14 mouse cellular contexts compared by ENCODE assay signal in genomic region chr14:120335871-120336270, GRCm38 (mm10).
DNase-seq lines count a peak whose midpoint lies in the region; ATAC-seq lines count a peak whose summit lies in the region.
"Had no signal": no experiment of that assay in that cellular context is flagged by ENCODE, and none has a peak within 500 bp of the region (broad histone marks: within the 10 kb centered on the region; RNA-seq: fewer than 3 reads in every experiment).

No protein-coding gene starts in this region.

- H3K4me3 ChIP-seq in embryonic facial prominence, embryonic 15.5 days (replicated peaks) = no peak overlapping the region
- H3K4me3 ChIP-seq in embryonic facial prominence, embryonic 10.5 days = no peak overlapping the region
- no peak overlapping the region for H3K4me3 ChIP-seq in heart, embryonic 15.5 days
- no peak overlapping the region for H3K4me3 ChIP-seq in kidney, embryonic 16.5 days (ENCODE audit: low read length)
- H3K4me3 ChIP-seq in midbrain, embryonic 11.5 days (ENCODE audit: low read depth, low read length) = no peak overlapping the region
- no peak overlapping the region for H3K4me3 ChIP-seq in midbrain, embryonic 14.5 days (replicated peaks; ENCODE audit: low read depth, low read length)
- H3K4me3 ChIP-seq: forebrain, embryonic 15.5 days; hindbrain, embryonic 10.5 days; liver, embryonic 15.5 days; stomach, embryonic 15.5 days had no signal

- H3K27ac ChIP-seq in embryonic facial prominence, embryonic 15.5 days (replicated peaks) = peak overlapping the region; percentile 0; the same call in 1 of the 2 replicates
- H3K27ac ChIP-seq in embryonic facial prominence, embryonic 10.5 days (replicated peaks) = no peak overlapping the region
- H3K27ac ChIP-seq in heart, embryonic 15.5 days = peak overlapping the region; percentile 78
- H3K27ac ChIP-seq in kidney, embryonic 16.5 days (ENCODE audit: low read length) = peak overlapping the region; percentile 70
- no peak overlapping the region for H3K27ac ChIP-seq in midbrain, embryonic 11.5 days (ENCODE audit: low read depth, low read length)
- no peak overlapping the region for H3K27ac ChIP-seq in midbrain, embryonic 14.5 days (replicated peaks; ENCODE audit: low read depth, low read length)
- H3K27ac ChIP-seq: forebrain, embryonic 15.5 days; hindbrain, embryonic 10.5 days; liver, embryonic 15.5 days had no signal

- ATAC-seq in embryonic facial prominence, embryonic 15.5 days (ENCODE audit: insufficient number of reproducible peaks, low FRiP score, low TSS enrichment, low read depth) = no peak
- ATAC-seq in heart, embryonic 15.5 days (replicated peaks; ENCODE audit: insufficient number of reproducible peaks, insufficient read depth, low FRiP score, low read depth) = no peak
- ATAC-seq in kidney, embryonic 16.5 days (ENCODE audit: low FRiP score, low TSS enrichment) = peak; percentile 53; the same call in 1 of the 2 replicates
- no peak for ATAC-seq in midbrain, embryonic 11.5 days (ENCODE audit: low FRiP score)
- no peak for ATAC-seq in midbrain, embryonic 14.5 days (ENCODE audit: low FRiP score, low TSS enrichment)
- ATAC-seq: forebrain, embryonic 15.5 days had no signal

- H3K4me1 ChIP-seq in embryonic facial prominence, embryonic 15.5 days = peaks cover 64% of the 10 kb centered on the region
- peaks cover 63% of the 10 kb centered on the region for H3K4me1 ChIP-seq in embryonic facial prominence, embryonic 10.5 days
- peaks cover 61% of the 10 kb centered on the region for H3K4me1 ChIP-seq in heart, embryonic 15.5 days (replicated peaks)
- H3K4me1 ChIP-seq in kidney, embryonic 16.5 days (ENCODE audit: insufficient read depth, low read length) = peaks cover 59% of the 10 kb centered on the region
- peaks cover 19% of the 10 kb centered on the region for H3K4me1 ChIP-seq in midbrain, embryonic 11.5 days (ENCODE audit: control insufficient read depth, insufficient read depth, low read length)
- peaks cover 16% of the 10 kb centered on the region; the same call in 1 of the 2 replicates for H3K4me1 ChIP-seq in midbrain, embryonic 14.5 days (ENCODE audit: control insufficient read depth, insufficient read depth, low read length)
- H3K4me1 ChIP-seq: liver, embryonic 15.5 days had no signal

- H3K4me2 ChIP-seq in embryonic facial prominence, embryonic 15.5 days (replicated peaks) = no peak overlapping the region
- H3K4me2 ChIP-seq in heart, embryonic 15.5 days = no peak overlapping the region
- no peak overlapping the region; the same call in 1 of the 2 replicates for H3K4me2 ChIP-seq in kidney, embryonic 16.5 days (replicated peaks; ENCODE audit: low read depth, low read length)
- H3K4me2 ChIP-seq in midbrain, embryonic 11.5 days = no peak overlapping the region
- H3K4me2 ChIP-seq in midbrain, embryonic 14.5 days (ENCODE audit: low read length) = no peak overlapping the region
- H3K4me2 ChIP-seq: forebrain, embryonic 15.5 days; liver, embryonic 15.5 days; stomach, embryonic 15.5 days had no signal

- DNase-seq in embryonic facial prominence, embryonic 10.5 days (ENCODE audit: low spot score) = no peak
- no peak for DNase-seq in heart, adult 18-20 months
- no peak for DNase-seq in kidney, postnatal 4 days
- DNase-seq in midbrain, embryonic 11.5 days (ENCODE audit: low spot score, missing footprints) = peak; percentile 65
- no peak for DNase-seq in midbrain, embryonic 14.5 days
- DNase-seq: right cerebral cortex, postnatal 25 days; thymus, adult 2 months had no signal

- WGBS in embryonic facial prominence, embryonic 15.5 days = 41% methylated on average over 6 of the region's 6 CpGs
- whole genome bisulfite sequencing in embryonic facial prominence, embryonic 10.5 days = 65% methylated on average over 6 of the region's 6 CpGs
- WGBS in heart, embryonic 15.5 days = 58% methylated on average over 6 of the region's 6 CpGs
- 31% methylated on average over 6 of the region's 6 CpGs for WGBS in kidney, embryonic 16.5 days
- WGBS in midbrain, embryonic 11.5 days = 69% methylated on average over 6 of the region's 6 CpGs
- WGBS in midbrain, embryonic 14.5 days = 72% methylated on average over 6 of the region's 6 CpGs

- H3K9ac ChIP-seq in embryonic facial prominence, embryonic 15.5 days = no peak overlapping the region
- no peak overlapping the region for H3K9ac ChIP-seq in heart, embryonic 15.5 days
- H3K9ac ChIP-seq in kidney, embryonic 16.5 days (replicated peaks; ENCODE audit: low read length) = no peak overlapping the region
- H3K9ac ChIP-seq in midbrain, embryonic 11.5 days (ENCODE audit: low read length) = no peak overlapping the region
- no peak overlapping the region for H3K9ac ChIP-seq in midbrain, embryonic 14.5 days (replicated peaks; ENCODE audit: low read length)
- H3K9ac ChIP-seq: forebrain, embryonic 15.5 days; liver, embryonic 15.5 days; stomach, embryonic 15.5 days had no signal

- no peaks in the 10 kb centered on the region for H3K9me3 ChIP-seq in embryonic facial prominence, embryonic 15.5 days (replicated peaks)
- H3K9me3 ChIP-seq in embryonic facial prominence, embryonic 10.5 days = no peaks in the 10 kb centered on the region
- no peaks in the 10 kb centered on the region for H3K9me3 ChIP-seq in heart, embryonic 15.5 days (replicated peaks)
- H3K9me3 ChIP-seq in kidney, embryonic 16.5 days (ENCODE audit: low read length) = no peaks in the 10 kb centered on the region
- H3K9me3 ChIP-seq in midbrain, embryonic 11.5 days (ENCODE audit: control insufficient read depth, low read length) = no peaks in the 10 kb centered on the region
- no peaks in the 10 kb centered on the region for H3K9me3 ChIP-seq in midbrain, embryonic 14.5 days (ENCODE audit: control insufficient read depth, low read length)
- H3K9me3 ChIP-seq: forebrain, embryonic 15.5 days; hindbrain, embryonic 10.5 days; liver, embryonic 15.5 days; stomach, embryonic 15.5 days had no signal

- no peaks in the 10 kb centered on the region for H3K36me3 ChIP-seq in embryonic facial prominence, embryonic 15.5 days
- H3K36me3 ChIP-seq in embryonic facial prominence, embryonic 10.5 days (replicated peaks) = peaks cover 12% of the 10 kb centered on the region
- no peaks in the 10 kb centered on the region for H3K36me3 ChIP-seq in heart, embryonic 15.5 days
- peaks cover 4% of the 10 kb centered on the region; the same call in 1 of the 2 replicates for H3K36me3 ChIP-seq in kidney, embryonic 16.5 days (ENCODE audit: insufficient read depth, low read length)
- H3K36me3 ChIP-seq in midbrain, embryonic 11.5 days (ENCODE audit: control insufficient read depth, insufficient read depth, low read length) = no peaks in the 10 kb centered on the region
- no peaks in the 10 kb centered on the region for H3K36me3 ChIP-seq in midbrain, embryonic 14.5 days (ENCODE audit: control insufficient read depth, insufficient read depth, low read length)
- H3K36me3 ChIP-seq: forebrain, embryonic 15.5 days; hindbrain, embryonic 10.5 days; liver, embryonic 15.5 days; stomach, embryonic 15.5 days had no signal

- H3K27me3 ChIP-seq in embryonic facial prominence, embryonic 15.5 days = no peaks in the 10 kb centered on the region
- no peaks in the 10 kb centered on the region for H3K27me3 ChIP-seq in embryonic facial prominence, embryonic 10.5 days (replicated peaks; ENCODE audit: low read depth, poor library complexity, severe bottlenecking)
- H3K27me3 ChIP-seq in heart, embryonic 15.5 days = no peaks in the 10 kb centered on the region
- no peaks in the 10 kb centered on the region for H3K27me3 ChIP-seq in kidney, embryonic 16.5 days (ENCODE audit: insufficient read depth, low read length)
- H3K27me3 ChIP-seq in midbrain, embryonic 11.5 days (ENCODE audit: control insufficient read depth, insufficient read depth, low read length) = no peaks in the 10 kb centered on the region
- no peaks in the 10 kb centered on the region for H3K27me3 ChIP-seq in midbrain, embryonic 14.5 days (ENCODE audit: control insufficient read depth, insufficient read depth, low read length)
- H3K27me3 ChIP-seq: forebrain, embryonic 15.5 days; liver, embryonic 15.5 days; stomach, embryonic 15.5 days had no signal

Comparison
In these comparisons a context has a peak if more than half of its experiments do, and no peak if none do; other contexts are left out.
1. H3K27ac ChIP-seq: peak in embryonic facial prominence, embryonic 15.5 days (single experiment), heart, embryonic 15.5 days (single experiment) and kidney, embryonic 16.5 days (single experiment); none in embryonic facial prominence, embryonic 10.5 days (single experiment), midbrain, embryonic 11.5 days (single experiment) and midbrain, embryonic 14.5 days (single experiment).